Mouse (Mus musculus): ENCODE measurements around the gene Rrp12. TPM values are rescaled to one million over a fixed set of nuclear protein-coding genes. Genes with fewer than 3 reads are reported as not detected.

Rrp12 gene
- 22.8 and 22.9 TPM in 2 replicates for polyA plus RNA-seq (2016; fragmentation: Nextera tagmentation; extraction: Ambion mirVana)

DNA sequence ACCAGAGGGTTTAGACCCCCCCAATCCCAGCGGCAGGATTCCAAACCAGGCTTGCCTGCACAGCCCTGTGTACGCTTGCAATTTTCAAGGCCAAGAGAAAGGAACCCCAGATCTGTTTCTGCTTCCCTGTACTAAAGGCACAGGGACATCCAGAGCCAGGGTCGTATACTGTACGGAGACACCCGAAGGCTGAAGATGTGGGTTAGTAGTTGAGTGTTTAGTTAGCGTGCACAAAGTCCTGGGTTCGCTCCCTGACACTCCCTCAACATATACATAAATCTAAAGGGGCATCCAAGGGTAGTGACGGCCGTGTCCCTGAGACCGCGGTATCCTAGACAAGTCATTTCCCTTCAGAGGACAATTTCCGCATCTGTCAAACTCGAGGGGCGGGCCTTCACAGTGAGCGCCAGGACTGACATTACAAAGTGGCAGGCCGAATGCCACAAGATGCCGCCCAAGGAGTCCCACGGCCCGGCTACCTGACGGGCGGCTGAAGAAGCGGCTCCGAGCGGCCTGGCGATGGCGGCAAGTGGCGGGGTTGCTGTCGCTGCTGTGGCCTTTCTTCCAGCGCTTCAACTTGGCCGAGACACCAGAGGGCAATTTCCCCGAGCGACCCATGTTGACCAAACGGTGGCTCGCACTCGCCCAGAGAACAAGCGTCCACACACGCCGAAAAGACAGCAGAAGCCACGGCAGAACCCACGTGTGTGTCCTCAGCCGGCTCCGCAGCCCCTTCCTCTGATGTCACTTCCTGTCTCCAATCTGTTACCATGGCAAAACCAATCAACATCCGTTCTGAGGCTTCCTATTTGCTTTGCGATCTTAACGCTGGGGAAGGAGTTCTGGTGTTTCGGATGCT is at the start of gene Rrp12:
Gene Rrp12, minus strand, starts transcription at position 714 of the 859 bp plus-strand sequence.
- Histone ChIP-seq H3K4me3 (peak within 1 kb of the TSS; percentile 73), H3K27ac (replicated peaks) (no peak within 1 kb of the TSS), H3K4me2 (replicated peaks) (peak within 1 kb of the TSS; percentile 90), H3K4me1 (peaks cover 16% of the 10 kb centered on the region), H3K9me3 (no peaks in the 10 kb centered on the region), H3K36me3 (peaks cover 5% of the 10 kb centered on the region; the same call in 1 of the 2 replicates), H3K27me3 (no peaks in the 10 kb centered on the region), H3K9ac (replicated peaks) (peak within 1 kb of the TSS; percentile 63)
- 2% methylated on average over 46 of the region's 46 CpGs for WGBS
- peak; percentile 87 for ATAC-seq (ENCODE audit: low FRiP score, low read depth)

DNA sequence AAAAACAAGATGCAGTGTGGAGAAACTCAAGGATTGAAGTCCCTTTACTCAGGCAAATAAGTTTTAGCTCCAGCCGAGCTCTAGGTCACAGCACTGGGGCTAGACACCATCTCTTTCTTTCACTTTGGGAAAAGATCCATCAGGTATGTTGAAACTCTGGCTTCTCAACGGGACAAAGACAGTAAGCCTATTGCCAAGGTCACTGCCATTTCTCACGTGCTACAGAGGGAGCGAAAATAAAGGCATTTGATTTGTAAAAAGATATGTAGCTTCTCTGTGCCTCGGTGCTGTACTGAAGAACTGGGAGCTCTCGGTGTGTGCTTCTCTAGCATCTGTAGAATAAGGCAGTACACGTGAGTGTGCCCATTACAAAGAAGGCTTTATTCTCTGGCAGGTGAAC is 47.9 kb upstream of the Rrp12 start:
- Histone ChIP-seq H3K9ac (replicated peaks) (no peak overlapping the region), H3K4me3 (no peak overlapping the region), H3K27ac (replicated peaks) (no peak overlapping the region), H3K4me2 (replicated peaks) (no peak overlapping the region), H3K4me1 (no peaks in the 10 kb centered on the region), H3K36me3 (peaks cover 97% of the 10 kb centered on the region), H3K9me3 (no peaks in the 10 kb centered on the region), H3K27me3 (no peaks in the 10 kb centered on the region)
- no peak for ATAC-seq (ENCODE audit: low FRiP score, low read depth)
- 85% methylated on average over 7 of the region's 7 CpGs for WGBS

DNA sequence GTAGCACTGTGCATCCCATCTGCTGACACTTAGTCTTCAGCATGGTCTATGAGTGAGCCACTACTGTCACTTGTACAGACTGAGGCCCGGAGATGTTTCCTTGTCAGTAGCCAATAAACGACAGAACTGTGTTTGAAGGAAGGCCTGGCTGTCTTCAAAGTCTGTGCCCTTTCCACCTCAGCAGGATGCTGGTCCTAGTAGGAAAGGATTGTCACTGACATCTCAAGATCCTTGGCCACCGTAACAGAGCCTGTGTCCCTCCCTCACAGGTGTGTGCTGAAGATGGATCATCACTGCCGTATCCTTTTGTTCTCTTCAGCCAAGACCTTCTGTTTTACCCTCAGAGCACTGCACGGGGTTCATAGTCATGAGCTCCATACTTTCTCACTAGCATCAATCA is 42.6 kb upstream of the Rrp12 start:
- no peaks in the 10 kb centered on the region for H3K9me3 ChIP-seq
- 94% methylated on average over 5 of the region's 5 CpGs for WGBS
- H3K27ac ChIP-seq (replicated peaks): no peak overlapping the region
- ATAC-seq (ENCODE audit: low FRiP score, low read depth): no peak
- H3K36me3 ChIP-seq: peaks cover 62% of the 10 kb centered on the region
- peaks cover 12% of the 10 kb centered on the region for H3K4me1 ChIP-seq
- no peak overlapping the region for H3K4me3 ChIP-seq
- H3K27me3 ChIP-seq: no peaks in the 10 kb centered on the region
- H3K9ac ChIP-seq (replicated peaks): no peak overlapping the region
- H3K4me2 ChIP-seq (replicated peaks): no peak overlapping the region

GRCm38 (mm10) chr19:41935921-41936320 is 39.9 kb upstream of the Rrp12 start:
- Histone ChIP-seq H3K36me3 (peaks cover 36% of the 10 kb centered on the region), H3K27ac (replicated peaks) (no peak overlapping the region), H3K9ac (replicated peaks) (no peak overlapping the region), H3K27me3 (no peaks in the 10 kb centered on the region), H3K4me2 (replicated peaks) (no peak overlapping the region), H3K4me3 (no peak overlapping the region), H3K9me3 (no peaks in the 10 kb centered on the region), H3K4me1 (peaks cover 22% of the 10 kb centered on the region)
- 87% methylated on average over 1 of the region's 1 CpGs for WGBS
- ATAC-seq (ENCODE audit: low FRiP score, low read depth): no peak

- peaks cover 29% of the 10 kb centered on the region for H3K36me3 ChIP-seq
- H3K9me3 ChIP-seq: no peaks in the 10 kb centered on the region
- peaks cover 22% of the 10 kb centered on the region for H3K4me1 ChIP-seq
- peak overlapping the region; percentile 79 for H3K9ac ChIP-seq (replicated peaks)
- peak overlapping the region; percentile 94 for H3K4me2 ChIP-seq (replicated peaks)
- H3K27me3 ChIP-seq: no peaks in the 10 kb centered on the region
- H3K4me3 ChIP-seq: peak overlapping the region; percentile 94
- WGBS: 34% methylated on average over 6 of the region's 6 CpGs
- 0 out of 2 replicates have a peak overlapping the region, but pooled peaks have one; percentile 30 for H3K27ac ChIP-seq (replicated peaks)
- ATAC-seq (ENCODE audit: low FRiP score, low read depth): no peak
These were observed 38.2 kb upstream of the Rrp12 start for GRCm38 (mm10) chr19:41934124-41934523.

DNA sequence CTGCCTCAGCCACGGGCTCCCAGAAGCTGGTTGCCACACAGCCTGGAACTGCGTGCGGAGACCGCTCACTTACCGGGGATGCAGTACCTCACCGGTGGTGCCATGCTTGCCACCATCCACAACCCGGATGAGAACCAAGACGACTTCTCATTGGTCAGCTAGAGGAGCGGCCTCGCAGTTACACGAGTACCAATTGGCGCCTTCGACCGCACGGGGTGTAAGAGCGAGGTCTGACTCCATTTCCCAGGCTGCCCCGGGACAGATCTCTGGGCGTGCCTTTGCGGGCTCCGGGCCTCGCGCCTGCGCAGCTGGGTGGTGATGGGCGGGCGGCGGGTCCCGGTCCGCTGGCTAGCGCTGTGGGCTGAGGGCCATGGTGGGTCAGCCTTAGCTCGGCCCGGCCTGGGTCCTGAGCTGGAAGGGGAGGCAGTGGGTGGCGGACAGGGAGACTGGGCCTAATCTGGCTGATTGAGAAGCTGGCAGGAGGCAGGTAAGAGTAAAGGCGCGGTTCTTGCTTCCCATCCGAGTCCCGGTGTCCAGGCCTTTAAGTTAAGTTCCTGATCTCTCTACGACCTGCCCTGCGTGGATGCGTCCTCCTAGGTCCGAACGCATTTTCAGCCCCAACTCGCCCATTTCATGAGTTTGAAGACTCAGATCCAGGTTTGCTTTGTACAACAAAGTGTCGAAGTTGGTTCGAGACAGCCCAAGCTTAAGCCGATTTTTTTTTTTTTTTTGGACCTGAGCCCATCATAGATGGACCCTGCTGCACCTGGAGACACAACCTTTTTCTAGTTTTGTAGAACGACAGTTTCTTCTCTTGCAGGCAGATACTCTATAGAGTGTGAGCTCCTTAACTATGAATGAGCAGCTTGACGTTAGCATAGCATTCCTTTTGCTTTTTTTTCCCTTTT is 37.5 kb upstream of the Rrp12 start, which contains the start of the genes Exosc1 and Zdhhc16:
Gene Exosc1, minus strand, starts transcription at position 245 of the 908 bp plus-strand sequence.
Gene Zdhhc16, plus strand, starts transcription at position 302 of the 908 bp plus-strand sequence.
- peak; percentile 100 for ATAC-seq (ENCODE audit: low FRiP score, low read depth)
- Histone ChIP-seq H3K27ac (replicated peaks) (peak within 1 kb of the TSS; percentile 39; the same call in 1 of the 2 replicates), H3K36me3 (peaks cover 24% of the 10 kb centered on the region)

GRCm38 (mm10) chr19:41932686-41933085 is 36.7 kb upstream of the Rrp12 start:
- Histone ChIP-seq H3K9ac (replicated peaks) (peak overlapping the region; percentile 72), H3K9me3 (no peaks in the 10 kb centered on the region), H3K27me3 (no peaks in the 10 kb centered on the region), H3K27ac (replicated peaks) (no peak overlapping the region; the same call in 1 of the 2 replicates), H3K4me3 (peak overlapping the region; percentile 94), H3K4me2 (replicated peaks) (peak overlapping the region; percentile 94), H3K4me1 (peaks cover 22% of the 10 kb centered on the region), H3K36me3 (peaks cover 24% of the 10 kb centered on the region)
- WGBS: 1% methylated on average over 28 of the region's 28 CpGs
- peak; percentile 25; the same call in 1 of the 2 replicates for ATAC-seq (ENCODE audit: low FRiP score, low read depth)

More for the DNA sequence above, 37.5 kb upstream of the Rrp12 start, which contains the start of the genes Exosc1 and Zdhhc16:
- no peaks in the 10 kb centered on the region for H3K9me3 ChIP-seq
- WGBS: under 1% methylated on average over 47 of the region's 47 CpGs
- no peaks in the 10 kb centered on the region for H3K27me3 ChIP-seq
- H3K4me1 ChIP-seq: peaks cover 22% of the 10 kb centered on the region
- H3K4me2 ChIP-seq (replicated peaks): peak within 1 kb of the TSS; percentile 94
- H3K4me3 ChIP-seq: peak within 1 kb of the TSS; percentile 94
- peak within 1 kb of the TSS; percentile 79 for H3K9ac ChIP-seq (replicated peaks)

DNA sequence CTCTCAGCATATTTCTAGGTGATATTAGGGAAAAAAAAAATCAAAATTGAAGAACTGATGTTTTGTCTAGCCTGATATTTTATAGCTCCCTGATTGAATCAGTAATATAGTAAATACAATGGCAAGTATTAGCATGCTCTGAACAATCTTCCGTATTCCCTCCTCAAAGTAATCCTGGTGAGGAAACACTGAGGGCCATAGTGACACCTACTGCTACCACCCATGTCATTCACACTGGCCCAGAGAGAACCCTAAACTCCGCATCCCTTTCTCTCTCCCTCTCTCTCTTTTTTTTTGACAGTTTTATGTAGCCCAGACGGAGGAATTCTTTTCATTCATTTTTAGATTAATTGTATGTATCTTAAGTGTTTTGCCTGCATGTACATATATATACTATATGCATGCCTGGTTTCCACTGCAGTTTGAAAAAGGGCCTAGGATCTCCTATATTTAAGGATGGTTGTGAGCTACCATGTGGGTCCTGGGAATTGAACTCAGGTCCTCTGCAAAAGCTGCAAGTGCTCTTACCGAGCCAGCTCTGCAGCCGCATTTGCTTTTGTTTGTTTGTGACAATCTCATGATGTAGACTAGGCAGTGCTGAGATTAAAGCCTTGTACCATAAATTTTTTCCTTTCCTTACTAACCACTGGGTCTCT is 24.6 kb upstream of the Rrp12 start:
- no peak overlapping the region for H3K4me3 ChIP-seq
- 82% methylated on average over 5 of the region's 5 CpGs for WGBS
- H3K27me3 ChIP-seq: no peaks in the 10 kb centered on the region
- no peak overlapping the region for H3K27ac ChIP-seq (replicated peaks)
- no peaks in the 10 kb centered on the region for H3K4me1 ChIP-seq
- H3K9me3 ChIP-seq: no peaks in the 10 kb centered on the region
- H3K4me2 ChIP-seq (replicated peaks): no peak overlapping the region
- no peak overlapping the region for H3K9ac ChIP-seq (replicated peaks)
- H3K36me3 ChIP-seq: peaks cover 71% of the 10 kb centered on the region
- no peak for ATAC-seq (ENCODE audit: low FRiP score, low read depth)

GRCm38 (mm10) chr19:41919471-41919870 is 23.5 kb upstream of the Rrp12 start:
- H3K4me2 ChIP-seq (replicated peaks): no peak overlapping the region
- WGBS: 75% methylated on average over 4 of the region's 4 CpGs
- no peak overlapping the region for H3K9ac ChIP-seq (replicated peaks)
- H3K36me3 ChIP-seq: peaks cover 69% of the 10 kb centered on the region
- no peaks in the 10 kb centered on the region for H3K9me3 ChIP-seq
- H3K4me3 ChIP-seq: no peak overlapping the region
- no peaks in the 10 kb centered on the region for H3K27me3 ChIP-seq
- no peak overlapping the region for H3K27ac ChIP-seq (replicated peaks)
- no peak for ATAC-seq (ENCODE audit: low FRiP score, low read depth)
- H3K4me1 ChIP-seq: no peaks in the 10 kb centered on the region

DNA sequence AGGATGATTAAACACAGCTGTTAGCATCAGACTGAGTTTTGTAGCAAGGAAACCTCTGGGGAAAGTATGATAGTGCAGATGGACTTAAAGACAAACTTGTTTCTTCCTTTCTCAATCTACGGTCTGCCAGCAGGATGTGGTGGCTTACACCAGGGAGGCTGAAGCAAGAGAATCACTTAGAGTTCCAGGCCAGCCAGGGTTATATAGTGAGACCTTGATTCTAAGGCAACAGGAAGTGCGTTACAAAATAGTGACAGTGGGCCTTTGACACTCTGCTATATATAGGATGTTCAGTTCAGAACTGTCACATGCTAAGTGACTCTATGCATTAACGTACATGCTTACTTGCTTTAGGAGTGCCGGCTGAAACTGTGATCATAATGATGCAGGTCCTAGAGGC is 20.9 kb upstream of the Rrp12 start:
- Histone ChIP-seq H3K27me3 (no peaks in the 10 kb centered on the region), H3K9me3 (no peaks in the 10 kb centered on the region), H3K27ac (replicated peaks) (no peak overlapping the region), H3K4me1 (peaks cover 18% of the 10 kb centered on the region), H3K36me3 (peaks cover 49% of the 10 kb centered on the region), H3K9ac (replicated peaks) (no peak overlapping the region), H3K4me3 (no peak overlapping the region), H3K4me2 (replicated peaks) (no peak overlapping the region)
- 91% methylated on average over 4 of the region's 4 CpGs for WGBS
- no peak for ATAC-seq (ENCODE audit: low FRiP score, low read depth)

DNA sequence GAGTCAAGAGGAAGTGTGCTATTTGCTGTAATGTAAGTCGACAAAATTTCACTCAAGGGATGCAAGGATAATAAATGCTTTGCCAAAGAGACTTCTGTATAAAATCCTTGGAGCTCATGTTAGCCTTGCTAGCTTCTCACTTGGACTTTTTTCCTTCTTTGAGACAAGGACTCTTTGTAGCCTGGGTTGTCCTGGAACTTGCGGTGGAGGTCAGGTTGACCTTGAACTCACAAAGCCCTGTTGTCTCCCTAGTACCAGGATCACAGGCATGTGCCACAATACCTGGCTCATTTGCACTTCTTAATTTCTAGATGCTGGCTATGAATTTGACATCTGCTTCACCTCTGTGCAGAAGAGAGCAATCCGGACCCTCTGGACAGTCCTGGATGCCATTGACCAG is 19.3 kb upstream of the Rrp12 start:
- WGBS: 87% methylated on average over 3 of the region's 3 CpGs

More for the DNA sequence above, 19.3 kb upstream of the Rrp12 start:
- ATAC-seq (ENCODE audit: low FRiP score, low read depth): no peak
- Histone ChIP-seq H3K27me3 (no peaks in the 10 kb centered on the region), H3K4me2 (replicated peaks) (no peak overlapping the region), H3K4me1 (peaks cover 18% of the 10 kb centered on the region), H3K4me3 (no peak overlapping the region), H3K9ac (replicated peaks) (no peak overlapping the region), H3K36me3 (peaks cover 39% of the 10 kb centered on the region), H3K27ac (replicated peaks) (no peak overlapping the region), H3K9me3 (no peaks in the 10 kb centered on the region)
